Mouse (Mus musculus) heart, embryonic 14.5 days (tissue): ENCODE measurements around the gene Snrnp70. TPM values are rescaled to one million over a fixed set of nuclear protein-coding genes. Genes with fewer than 3 reads are reported as not detected.
A peak's percentile ranks its signal among the peaks of the same experiment; 100 is the strongest.

Experiments
- ATAC-seq: fragments of 200-750 bp; cut with Nextera tagmentation; 2 replicates; pipeline ENCODE4 v1.8.0; 2017; ENCODE audit warnings: low read depth, moderate TSS enrichment; ENCODE audit not compliant: insufficient number of reproducible peaks, insufficient read depth, low FRiP score
- H3K27ac ChIP-seq, 2 experiments: fragments of 200-500 bp in 1 of 2; fragments of 300-500 bp in 1 of 2; sonication (generic) in 1 of 2; replicated peaks in 1 of 2; 2 replicates each; pipeline ENCODE4 v1.5.1; 2012 to 2014; ENCODE audit warnings: low read depth in 2 of 2, low read length in 2 of 2, control low read depth in 1 of 2, mild to moderate bottlenecking in 1 of 2, mixed read lengths in 1 of 2; ENCODE audit not compliant: control insufficient read depth in 1 of 2, insufficient read depth in 1 of 2
- H3K27me3 ChIP-seq: fragments of 300-500 bp; sonication (generic); 2 replicates; pipeline ENCODE4 v1.6.1; 2014; ENCODE audit warnings: mild to moderate bottlenecking, low read length, control low read depth; ENCODE audit not compliant: control insufficient read depth, insufficient read depth
- H3K36me3 ChIP-seq: fragments of 300-500 bp; sonication (generic); 2 replicates; pipeline ENCODE4 v1.6.1; 2014; ENCODE audit warnings: mild to moderate bottlenecking, control low read depth, low read length, mixed read lengths; ENCODE audit not compliant: control insufficient read depth, insufficient read depth
- H3K4me1 ChIP-seq, 2 experiments: fragments of 200-500 bp in 1 of 2; fragments of 300-500 bp in 1 of 2; sonication (generic) in 1 of 2; 2 replicates each; pipeline ENCODE4 v1.6.1; 2012 to 2014; ENCODE audit warnings: low read length in 2 of 2, control low read depth in 1 of 2, mixed read lengths in 1 of 2; ENCODE audit not compliant: control insufficient read depth in 2 of 2, insufficient read depth in 2 of 2
- H3K4me2 ChIP-seq: fragments of 300-500 bp; sonication (generic); 2 replicates; pipeline ENCODE4 v1.6.1; 2014; ENCODE audit warnings: mild to moderate bottlenecking, low read length
- H3K4me3 ChIP-seq, 2 experiments: fragments of 200-500 bp in 1 of 2; fragments of 300-500 bp in 1 of 2; sonication (generic) in 1 of 2; 2 replicates each; pipeline ENCODE4 v1.5.1; 2012 to 2014; ENCODE audit warnings: low read length in 2 of 2, mild to moderate bottlenecking in 2 of 2, control low read depth in 1 of 2, low read depth in 1 of 2, moderate library complexity in 1 of 2; ENCODE audit not compliant: control insufficient read depth in 1 of 2, insufficient read depth in 1 of 2
- H3K9ac ChIP-seq: fragments of 300-500 bp; sonication (generic); 2 replicates; pipeline ENCODE4 v1.6.1; 2014; ENCODE audit warnings: mild to moderate bottlenecking, low read length
- H3K9me3 ChIP-seq: fragments of 300-500 bp; sonication (generic); 2 replicates; pipeline ENCODE4 v1.6.1; 2016; ENCODE audit warnings: low read length, control low read depth; ENCODE audit not compliant: control insufficient read depth
- WGBS: fragments of 180-500 bp; shearing (Covaris S2); extraction: QIAGEN DNeasy Blood & Tissue Kit; methylation state at CpG from one replicate; pipeline ENCODE4 v1.1.7; 2014; 5-methylcytosine and 5-hydroxymethylcytosine counted together
- polyA plus RNA-seq: library from polyadenylated mRNA; unstranded; fragments of >200 nt; fragmentation: Nextera tagmentation; extraction: Ambion mirVana; gene quantifications from 2 replicates; pipeline ENCODE4 v1.2.1, GENCODE M21; 2014

Gene Snrnp70
- polyA plus RNA-seq, 1 experiment from 2014 or later: 65.2 TPM

GRCm38 (mm10) chr7:45355318-45356020 lies 40.1 kb downstream of the Snrnp70 start:
- H3K9me3 ChIP-seq: no peaks in the 10 kb centered on the region
- no peaks in the 10 kb centered on the region for H3K4me1 ChIP-seq
- no peak overlapping the region for H3K9ac ChIP-seq
- H3K36me3 ChIP-seq: no peaks in the 10 kb centered on the region
- 64% methylated on average over 15 of the region's 15 CpGs for WGBS
- no peak overlapping the region for H3K27ac ChIP-seq
- H3K4me3 ChIP-seq: no peak overlapping the region
- ATAC-seq: no peak
- peaks cover 25% of the 10 kb centered on the region for H3K27me3 ChIP-seq
- H3K4me2 ChIP-seq: no peak overlapping the region

GRCm38 (mm10) chr7:45353041-45353440 lies 42.5 kb downstream of the Snrnp70 start:
- no peak overlapping the region for H3K4me2 ChIP-seq
- H3K27ac ChIP-seq: no peak overlapping the region
- peaks cover 13% of the 10 kb centered on the region for H3K27me3 ChIP-seq

DNA sequence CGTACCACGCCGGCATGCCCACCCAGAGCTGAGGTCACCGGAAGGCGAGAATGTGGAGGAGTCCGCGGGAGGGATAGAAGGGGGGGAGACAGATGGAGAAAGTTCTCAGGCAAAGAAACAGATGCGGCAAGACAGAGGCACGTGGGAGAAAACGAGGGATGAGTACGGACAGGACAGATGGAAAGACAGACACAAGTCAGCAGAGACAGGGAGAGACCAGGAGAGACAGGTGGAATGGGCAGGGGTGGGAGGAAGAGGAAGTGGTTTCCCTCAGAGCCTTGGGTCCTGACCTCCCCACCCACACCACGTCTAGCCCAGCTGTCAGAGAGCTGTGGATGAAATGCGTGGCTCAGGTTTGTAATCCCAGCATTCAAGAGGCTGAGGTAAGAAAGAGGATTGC lies 48.6 kb downstream of the Snrnp70 start:
- H3K27ac ChIP-seq: no peak overlapping the region
- no peaks in the 10 kb centered on the region for H3K36me3 ChIP-seq
- no peak overlapping the region for H3K4me2 ChIP-seq
- no peaks in the 10 kb centered on the region for H3K9me3 ChIP-seq
- H3K4me1 ChIP-seq: no peaks in the 10 kb centered on the region
- ATAC-seq: no peak
- 0 out of 2 replicates have a peak, but pooled peaks cover 3% of the 10 kb centered on the region for H3K27me3 ChIP-seq
- H3K9ac ChIP-seq: no peak overlapping the region
- no peak overlapping the region for H3K4me3 ChIP-seq
- 63% methylated on average over 13 of the region's 13 CpGs for WGBS

More at GRCm38 (mm10) chr7:45353041-45353440, 42.5 kb downstream of the Snrnp70 start:
- H3K9me3 ChIP-seq: no peaks in the 10 kb centered on the region
- H3K36me3 ChIP-seq: no peaks in the 10 kb centered on the region
- ATAC-seq: no peak
- H3K4me1 ChIP-seq: no peaks in the 10 kb centered on the region
- no peak overlapping the region for H3K4me3 ChIP-seq
- WGBS: 20% methylated on average over 5 of the region's 5 CpGs
- H3K9ac ChIP-seq: no peak overlapping the region

DNA sequence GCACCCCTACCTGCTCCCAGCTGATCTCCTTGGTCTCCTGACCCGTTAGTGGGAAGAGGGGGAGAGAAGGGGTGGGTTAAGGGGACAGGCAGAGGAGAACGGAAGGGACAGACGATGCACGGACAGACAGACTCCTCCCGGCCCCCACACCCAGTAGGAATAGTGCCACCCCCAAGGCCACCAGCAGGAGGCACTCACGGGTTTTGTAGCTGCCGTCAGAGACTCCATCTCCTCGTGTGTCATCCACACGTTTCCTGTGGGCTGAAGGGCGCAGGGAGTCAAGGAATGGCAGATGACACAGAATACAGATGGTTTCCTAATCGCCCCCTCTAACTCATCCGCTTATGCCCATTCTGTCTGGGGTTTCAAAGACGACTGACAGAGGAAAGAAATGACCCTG lies 52.0 kb downstream of the Snrnp70 start:
- Histone ChIP-seq H3K9ac (no peak overlapping the region), H3K4me3 (no peak overlapping the region), H3K36me3 (no peaks in the 10 kb centered on the region), H3K27me3 (0 out of 2 replicates have a peak, but pooled peaks cover 3% of the 10 kb centered on the region), H3K27ac (no peak overlapping the region), H3K4me2 (no peak overlapping the region), H3K9me3 (no peaks in the 10 kb centered on the region), H3K4me1 (peaks cover 21 to 24% of the 10 kb centered on the region in 2 experiments)
- WGBS: 23% methylated on average over 13 of the region's 13 CpGs
- no peak for ATAC-seq

GRCm38 (mm10) chr7:45342081-45342480 lies 53.5 kb downstream of the Snrnp70 start:
- Histone ChIP-seq H3K4me3 (no peak overlapping the region), H3K9me3 (no peaks in the 10 kb centered on the region), H3K9ac (no peak overlapping the region), H3K36me3 (no peaks in the 10 kb centered on the region), H3K4me2 (no peak overlapping the region), H3K4me1 (peaks cover 36% of the 10 kb centered on the region in 2 experiments), H3K27me3 (peaks cover 3% of the 10 kb centered on the region; the same call in 1 of the 2 replicates), H3K27ac (no peak overlapping the region)
- WGBS: 81% methylated on average over 11 of the region's 11 CpGs
- no peak for ATAC-seq

DNA sequence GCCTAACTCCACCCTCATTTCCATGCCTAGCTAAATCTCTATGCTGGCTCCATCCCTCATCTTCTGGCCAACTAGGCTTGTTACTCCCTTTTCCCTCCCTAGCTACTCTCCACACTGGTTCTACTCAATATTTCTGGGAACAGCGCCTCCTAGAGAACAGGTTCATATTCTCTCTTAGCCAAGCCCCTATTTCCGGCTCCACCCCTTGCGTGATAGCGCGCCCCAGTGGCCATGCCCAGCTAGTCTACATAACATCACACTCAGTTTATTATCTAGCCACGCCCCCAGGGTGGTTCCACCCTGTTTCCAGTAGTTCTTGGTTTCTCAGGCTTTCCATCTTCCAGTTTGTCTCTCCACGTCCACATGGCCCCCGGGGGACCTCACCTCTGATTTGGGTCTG lies 54.2 kb downstream of the Snrnp70 start:
- WGBS: 3% methylated on average over 8 of the region's 8 CpGs
- H3K4me3 ChIP-seq: peak overlapping the region; percentile 43 to 54; a peak in 2 of 4 replicates
- peaks cover 3% of the 10 kb centered on the region; the same call in 1 of the 2 replicates for H3K27me3 ChIP-seq
- no peaks in the 10 kb centered on the region for H3K36me3 ChIP-seq
- peaks cover 37 to 38% of the 10 kb centered on the region in 2 experiments for H3K4me1 ChIP-seq
- peak overlapping the region; percentile 92 for H3K4me2 ChIP-seq
- no peaks in the 10 kb centered on the region for H3K9me3 ChIP-seq
- ATAC-seq: peak; percentile 15; the same call in 1 of the 2 replicates
- 0 out of 4 replicates have a peak overlapping the region, but pooled peaks of 1 of the 2 experiments have one; percentile 17 for H3K27ac ChIP-seq
- no peak overlapping the region for H3K9ac ChIP-seq

GRCm38 (mm10) chr7:45340669-45341068 lies 54.9 kb downstream of the Snrnp70 start:
- Histone ChIP-seq H3K4me3 (peak overlapping the region; percentile 43 to 54), H3K4me2 (peak overlapping the region; percentile 92), H3K27ac (0 out of 4 replicates have a peak overlapping the region, but pooled peaks of 1 of the 2 experiments have one; percentile 17), H3K9me3 (no peaks in the 10 kb centered on the region), H3K9ac (peak overlapping the region; percentile 78), H3K27me3 (peaks cover 3% of the 10 kb centered on the region; the same call in 1 of the 2 replicates), H3K4me1 (peaks cover 38% of the 10 kb centered on the region in 2 experiments), H3K36me3 (no peaks in the 10 kb centered on the region)
- no peak for ATAC-seq
- WGBS: 2% methylated on average over 11 of the region's 11 CpGs
